Mouse (Mus musculus) monocyte, adult 59 days (primary cell): ENCODE data around the gene Nenf. TPM values are rescaled to one million over a fixed set of nuclear protein-coding genes. Genes with fewer than 3 reads are reported as not detected.

ENCODE experiments used
- total RNA-seq, 2 experiments: library from RNA; stranded (reverse); gene quantifications; one replicate each; pipeline ENCODE4 v1.2.4; 2023

Nenf gene
- 10 to 100 TPM; 15.3 to 16.5 TPM for total RNA-seq

DNA sequence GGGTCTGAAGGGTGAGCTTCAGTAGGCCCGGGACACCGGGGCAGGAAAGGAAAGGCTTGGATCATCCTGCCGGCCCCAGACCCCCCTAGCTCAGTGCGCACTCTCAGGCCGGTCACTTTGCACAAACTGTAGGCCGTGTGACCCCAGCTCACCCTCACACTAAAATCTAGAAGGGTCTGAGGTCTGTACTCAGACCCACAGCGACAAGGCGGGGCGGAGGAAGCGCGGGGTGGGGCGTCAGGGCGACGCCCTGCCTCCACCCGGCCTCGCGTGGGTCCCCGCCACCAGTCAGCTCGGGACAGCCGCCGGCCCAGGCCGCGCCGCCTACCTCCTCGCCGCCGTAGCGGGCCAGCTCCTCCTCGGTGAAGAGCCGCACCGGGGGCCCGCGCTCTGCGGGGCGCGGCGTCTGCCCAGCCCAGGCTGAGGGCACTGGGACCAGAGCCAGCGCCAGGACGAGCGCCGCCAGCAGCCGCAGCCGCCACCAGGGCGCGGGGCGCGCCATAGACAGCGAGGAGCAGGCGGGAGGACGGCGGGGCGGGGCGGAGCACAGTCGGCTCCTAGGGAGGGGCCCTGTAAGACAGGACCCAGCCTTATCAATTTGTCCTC lies at the start of gene Nenf:
Nenf (minus strand) TSS at position 604 of the 606 bp plus-strand sequence.

DNA sequence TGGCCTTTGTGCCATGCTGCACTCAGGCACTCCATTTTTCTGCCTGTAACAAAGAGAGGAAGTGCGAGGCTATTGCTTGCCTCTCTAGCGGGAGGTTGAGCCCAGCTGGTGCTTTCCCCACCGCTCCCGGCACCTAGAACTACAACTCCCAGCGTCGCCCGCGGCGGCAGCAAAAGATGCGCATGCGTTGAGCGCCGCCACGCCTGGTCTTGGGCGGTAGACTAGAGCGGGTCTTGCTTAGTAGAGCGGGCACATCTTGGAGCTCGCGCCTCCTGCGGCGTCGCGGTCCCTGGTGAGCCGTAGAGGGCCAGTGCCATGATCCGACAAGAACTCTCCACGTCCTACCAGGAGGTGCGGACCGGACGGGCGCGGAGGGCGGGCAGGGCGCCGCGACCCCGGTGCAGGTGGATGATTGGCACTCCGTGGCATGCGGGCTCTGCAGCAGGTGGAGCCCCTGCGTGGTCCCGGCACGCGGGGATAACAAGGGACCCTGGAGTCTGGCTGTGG lies 7.8 kb upstream of the Nenf start, which contains the start of gene Tmem206:
Tmem206 (plus strand) TSS at position 187 of the 507 bp plus-strand sequence.

Other genes starting within 250 kb of the Nenf start
- 10 to 100 TPM; 49.0 to 60.1 TPM for gene Batf3, start 220.3 kb downstream of the Nenf start, total RNA-seq
- gene Fam71a, start 153.4 kb downstream of the Nenf start, total RNA-seq, result 10 to 100 TPM; 31.9 to 35.6 TPM
- 1,000 to 10,000 TPM; 1,653 to 1,782 TPM for gene Atf3, start 100.2 kb downstream of the Nenf start, total RNA-seq
- 10 to 100 TPM; 20.1 to 21.0 TPM for gene Tmem206, start 7.7 kb upstream of the Nenf start, total RNA-seq
- gene Ppp2r5a, start 85.1 kb upstream of the Nenf start, total RNA-seq, result 100 to 1,000 TPM; 320 to 348 TPM